Mouse (Mus musculus) C2C12 (cell line): ENCODE results near the gene Eif4g1.

Experiments
- CEBPB ChIP-seq: IDR thresholded peaks from one replicate; pipeline ENCODE4 v1.6.1; 2011; ENCODE audit warnings: low read depth, mild to moderate bottlenecking, control low read depth, moderate library complexity
- CTCF ChIP-seq: IDR thresholded peaks from one replicate; pipeline ENCODE4 v1.5.1; 2011; ENCODE audit not compliant: control insufficient read depth, insufficient read depth, insufficient read length

DNA sequence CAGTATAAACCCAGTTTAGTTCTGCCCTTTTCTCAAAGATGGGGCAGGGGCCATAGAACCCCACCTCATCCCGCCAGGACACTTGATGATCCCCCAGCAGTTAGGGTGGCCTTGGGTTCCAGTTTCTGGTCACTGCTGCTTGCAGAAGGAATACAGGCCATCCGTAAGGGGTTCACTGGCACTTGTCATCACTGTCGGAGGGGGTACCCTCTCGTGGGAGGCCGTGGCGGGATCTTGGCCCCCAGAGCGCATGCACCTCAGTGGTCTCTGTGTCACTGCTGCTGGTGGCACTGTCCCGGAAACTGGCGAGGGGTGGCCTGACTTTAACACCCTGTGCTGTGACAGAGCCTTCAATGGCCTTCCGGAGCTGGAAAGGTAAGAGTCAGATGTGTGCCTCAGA, 35.0 kb downstream of the Eif4g1 start:
- TF ChIP-seq CTCF, result no peak
- no peak for TF ChIP-seq CEBPB
